Mouse (Mus musculus) forebrain, postnatal 0 days (tissue): ENCODE data around the gene Rpl23a. TPM values are rescaled to one million over a fixed set of nuclear protein-coding genes. Genes with fewer than 3 reads are reported as not detected.

Experiments
- ATAC-seq: fragments of 200-750 bp; cut with Nextera tagmentation; 2 replicates; pipeline ENCODE4 v1.8.0; 2017; ENCODE audit warnings: mild to moderate bottlenecking, moderate library complexity
- DNase-seq: peaks from one replicate; pipeline ENCODE4 v3.0.0-alpha.2; 2015
- H3K27ac ChIP-seq: fragments of 300-500 bp; sonication (generic); 2 replicates; pipeline ENCODE4 v1.5.1; 2014; ENCODE audit warnings: low read depth, mild to moderate bottlenecking, antibody characterized with exemption, low read length, moderate library complexity, mixed read lengths
- H3K27me3 ChIP-seq: fragments of 300-500 bp; sonication (generic); 2 replicates; pipeline ENCODE4 v1.6.1; 2014; ENCODE audit warnings: mild to moderate bottlenecking, low read length, mixed read lengths; ENCODE audit not compliant: insufficient read depth
- H3K36me3 ChIP-seq: fragments of 300-500 bp; sonication (generic); 2 replicates; pipeline ENCODE4 v1.6.1; 2014; ENCODE audit warnings: mild to moderate bottlenecking, moderate library complexity; ENCODE audit not compliant: insufficient read depth
- H3K4me1 ChIP-seq: fragments of 300-500 bp; sonication (generic); 2 replicates; pipeline ENCODE4 v1.6.1; 2014; ENCODE audit warnings: antibody characterized with exemption; ENCODE audit not compliant: insufficient read depth
- H3K4me2 ChIP-seq: fragments of 300-500 bp; sonication (generic); 2 replicates; pipeline ENCODE4 v1.6.1; 2014; ENCODE audit warnings: low read depth, mild to moderate bottlenecking, moderate library complexity
- H3K4me3 ChIP-seq: fragments of 300-500 bp; sonication (generic); 2 replicates; pipeline ENCODE4 v1.5.1; 2014; ENCODE audit warnings: low read depth, low read length, mixed read lengths
- H3K9ac ChIP-seq: fragments of 300-500 bp; sonication (generic); 2 replicates; pipeline ENCODE4 v1.6.1; 2014; ENCODE audit warnings: mild to moderate bottlenecking
- H3K9me3 ChIP-seq: fragments of 300-500 bp; sonication (generic); 2 replicates; pipeline ENCODE4 v1.6.1; 2016; ENCODE audit warnings: low read length
- CTCF ChIP-seq: sonication (generic); IDR thresholded peaks from 2 replicates; pipeline ENCODE4 v1.5.1; 2016; ENCODE audit warnings: antibody characterized with exemption, control low read depth, low read depth
- WGBS: fragments of 180-500 bp; shearing (Covaris S2); extraction: QIAGEN DNeasy Blood & Tissue Kit; methylation state at CpG from one replicate; pipeline ENCODE4 v1.1.7; 2014; 5-methylcytosine and 5-hydroxymethylcytosine counted together
- polyA plus RNA-seq: library from polyadenylated mRNA; unstranded; fragments of >200 nt; fragmentation: Nextera tagmentation; extraction: Ambion mirVana; gene quantifications from 2 replicates; pipeline ENCODE4 v1.2.1, GENCODE M21; 2015
- total RNA-seq: library from RNA; depleted of rRNA; stranded (reverse); fragments of >200 nt; gene quantifications from 2 replicates; pipeline ENCODE4 v1.2.3, GENCODE M21; 2014

The Rpl23a gene
- total and polyA plus RNA-seq, 2 experiments from 2014 or later: 772 to 938 TPM

GRCm38 (mm10) chr11:78166640-78167039 lies 16.7 kb downstream of the Rpl23a start:
- Histone ChIP-seq H3K27ac (no peak overlapping the region), H3K4me1 (peaks cover 13% of the 10 kb centered on the region), H3K27me3 (no peaks in the 10 kb centered on the region), H3K4me2 (no peak overlapping the region), H3K9me3 (no peaks in the 10 kb centered on the region), H3K9ac (no peak overlapping the region), H3K36me3 (0 out of 2 replicates have a peak, but pooled peaks cover 4% of the 10 kb centered on the region), H3K4me3 (no peak overlapping the region)
- DNase-seq (no peak), ATAC-seq (no peak)
- WGBS: 83% methylated on average over 6 of the region's 6 CpGs
- no peak for TF ChIP-seq CTCF

GRCm38 (mm10) chr11:78166161-78166560 lies 17.2 kb downstream of the Rpl23a start:
- Histone ChIP-seq H3K9ac (peak overlapping the region; percentile 89; the same call in 1 of the 2 replicates), H3K4me1 (peaks cover 13% of the 10 kb centered on the region), H3K36me3 (peaks cover 9% of the 10 kb centered on the region), H3K27me3 (no peaks in the 10 kb centered on the region), H3K4me2 (peak overlapping the region; percentile 89), H3K4me3 (0 out of 2 replicates have a peak overlapping the region, but pooled peaks have one; percentile 67), H3K27ac (no peak overlapping the region), H3K9me3 (no peaks in the 10 kb centered on the region)
- no peak for DNase-seq
- WGBS: 54% methylated on average over 4 of the region's 4 CpGs
- no peak for TF ChIP-seq CTCF
- no peak for ATAC-seq

GRCm38 (mm10) chr11:78165761-78166109 lies 17.6 kb downstream of the Rpl23a start:
- peaks cover 13% of the 10 kb centered on the region for H3K36me3 ChIP-seq
- peak overlapping the region; percentile 54; the same call in 1 of the 2 replicates for H3K27ac ChIP-seq
- H3K4me1 ChIP-seq: peaks cover 13% of the 10 kb centered on the region
- no peak for DNase-seq
- H3K4me3 ChIP-seq: peak overlapping the region; percentile 67
- no peak for TF ChIP-seq CTCF
- WGBS: 3% methylated on average over 16 of the region's 16 CpGs
- peak; percentile 37 for ATAC-seq
- H3K9me3 ChIP-seq: no peaks in the 10 kb centered on the region
- peak overlapping the region; percentile 89 for H3K4me2 ChIP-seq
- peak overlapping the region; percentile 89 for H3K9ac ChIP-seq
- no peaks in the 10 kb centered on the region for H3K27me3 ChIP-seq

GRCm38 (mm10) chr11:78164924-78165760 lies 18.2 kb downstream of the Rpl23a start, which contains the start of gene Traf4:
Gene Traf4, minus strand, starts transcription at chr11:78165589.
- under 1% methylated on average over 71 of the region's 78 CpGs for WGBS

GRCm38 (mm10) chr11:78164604-78164923 lies 18.8 kb downstream of the Rpl23a start:
- no peak; the same call in 1 of the 2 replicates for ATAC-seq
- Histone ChIP-seq H3K4me3 (peak overlapping the region; percentile 67), H3K9me3 (no peaks in the 10 kb centered on the region), H3K4me1 (peaks cover 13% of the 10 kb centered on the region), H3K27me3 (no peaks in the 10 kb centered on the region), H3K4me2 (peak overlapping the region; percentile 89), H3K9ac (peak overlapping the region; percentile 89), H3K36me3 (peaks cover 25% of the 10 kb centered on the region), H3K27ac (peak overlapping the region; percentile 96)
- 0% methylated on average over 14 of the region's 14 CpGs for WGBS
- no peak for TF ChIP-seq CTCF
- DNase-seq: no peak

More at GRCm38 (mm10) chr11:78164924-78165760, 18.2 kb downstream of the Rpl23a start, which contains the start of gene Traf4:
- Histone ChIP-seq H3K9ac (peak within 1 kb of the TSS; percentile 89), H3K4me1 (peaks cover 13% of the 10 kb centered on the region), H3K27ac (peak within 1 kb of the TSS; percentile 96), H3K27me3 (no peaks in the 10 kb centered on the region), H3K36me3 (peaks cover 19% of the 10 kb centered on the region), H3K4me3 (peak within 1 kb of the TSS; percentile 67), H3K4me2 (peak within 1 kb of the TSS; percentile 89), H3K9me3 (no peaks in the 10 kb centered on the region)
- DNase-seq: peak; percentile 90
- ATAC-seq: peak; percentile 89
- TF ChIP-seq CTCF: no peak; the same call in 1 of the 2 replicates

GRCm38 (mm10) chr11:78163681-78164603 lies 19.4 kb downstream of the Rpl23a start:
- Histone ChIP-seq H3K4me1 (peaks cover 13% of the 10 kb centered on the region), H3K4me3 (peak overlapping the region; percentile 67), H3K27me3 (no peaks in the 10 kb centered on the region), H3K4me2 (peak overlapping the region; percentile 89), H3K9me3 (no peaks in the 10 kb centered on the region), H3K9ac (peak overlapping the region; percentile 89), H3K36me3 (peaks cover 29% of the 10 kb centered on the region), H3K27ac (peak overlapping the region; percentile 96)
- TF ChIP-seq CTCF: no peak
- DNase-seq: peak; percentile 75
- ATAC-seq: peak; percentile 40
- 4% methylated on average over 22 of the region's 22 CpGs for WGBS
